Comparison of ENCODE assay signal across 8 mouse cellular contexts in genomic region chr11:58009051-58009515, GRCm38 (mm10). TPM values are rescaled to one million over a fixed set of nuclear protein-coding genes. Genes with fewer than 3 reads are reported as not detected.
DNase-seq lines count a peak whose midpoint lies in the region; ATAC-seq and TF ChIP-seq lines count a peak whose summit lies in the region.

Gene Larp1, plus strand, starts transcription at chr11:58009064.

- no peak for TF ChIP-seq POLR2A in ES-Bruce4 (IDR thresholded peaks at IDR 0.05; ENCODE audit: insufficient read depth, low read length)

- peaks cover 36% of the 10 kb centered on the region for H3K4me1 ChIP-seq in kidney, embryonic 15.5 days
- peaks cover 4% of the 10 kb centered on the region for H3K4me1 ChIP-seq in ES-Bruce4 (ENCODE audit: control insufficient read depth, insufficient read depth, low read length)
- H3K4me1 ChIP-seq in midbrain, embryonic 10.5 days, result peaks cover 30% of the 10 kb centered on the region

- DNase-seq in kidney, postnatal 14 days, result no peak
- DNase-seq in cerebellum, postnatal 36 days, result peak; percentile 52 to 67
- DNase-seq in layer of hippocampus, postnatal 10 days (ENCODE audit: low spot score in 2 of 2), result no peak
- no peak for DNase-seq in midbrain, embryonic 10.5 days (ENCODE audit: low spot score)
- no peak for DNase-seq in embryo, embryonic 10.5 days (ENCODE audit: low spot score)

- H3K36me3 ChIP-seq in kidney, embryonic 15.5 days, result no peaks in the 10 kb centered on the region
- H3K36me3 ChIP-seq in ES-Bruce4 (ENCODE audit: control insufficient read depth, insufficient read depth, low read length, poor library complexity, severe bottlenecking), result no peaks in the 10 kb centered on the region
- H3K36me3 ChIP-seq in midbrain, embryonic 10.5 days, result no peaks in the 10 kb centered on the region

- H3K9me3 ChIP-seq in kidney, embryonic 15.5 days (replicated peaks), result no peaks in the 10 kb centered on the region
- H3K9me3 ChIP-seq in ES-Bruce4 (replicated peaks; ENCODE audit: control insufficient read depth, insufficient read depth, low read length, poor library complexity, severe bottlenecking), result no peaks in the 10 kb centered on the region
- H3K9me3 ChIP-seq in midbrain, embryonic 10.5 days (replicated peaks), result no peaks in the 10 kb centered on the region

- no peaks in the 10 kb centered on the region for H3K27me3 ChIP-seq in kidney, embryonic 15.5 days
- H3K27me3 ChIP-seq in ES-Bruce4 (ENCODE audit: control insufficient read depth, insufficient read depth, low read length, poor library complexity, severe bottlenecking), result no peaks in the 10 kb centered on the region
- H3K27me3 ChIP-seq in midbrain, embryonic 10.5 days (ENCODE audit: low read depth, poor library complexity, severe bottlenecking), result no peaks in the 10 kb centered on the region

- peak within 1 kb of the TSS; percentile 95 for H3K9ac ChIP-seq in kidney, embryonic 15.5 days
- peak within 1 kb of the TSS; percentile 100 for H3K9ac ChIP-seq in ES-Bruce4 (ENCODE audit: low read depth, poor library complexity, severe bottlenecking)

- TF ChIP-seq CTCF in ES-Bruce4 (IDR thresholded peaks at IDR 0.05; ENCODE audit: low read depth, low read length), result no peak

- peak within 1 kb of the TSS; percentile 92 for H3K27ac ChIP-seq in kidney, embryonic 15.5 days
- H3K27ac ChIP-seq in ES-Bruce4 (ENCODE audit: insufficient read depth, low read length), result peak within 1 kb of the TSS; percentile 24
- peak within 1 kb of the TSS; percentile 95 for H3K27ac ChIP-seq in midbrain, embryonic 10.5 days (replicated peaks)

- peak within 1 kb of the TSS; percentile 86 for H3K4me2 ChIP-seq in kidney, embryonic 15.5 days

- no peak for TF ChIP-seq EP300 in ES-Bruce4 (IDR thresholded peaks at IDR 0.05; ENCODE audit: insufficient read depth, low read depth, low read length)

- ATAC-seq in kidney, embryonic 15.5 days (replicated peaks; ENCODE audit: low FRiP score), result peak; percentile 78
- ATAC-seq in granulocyte monocyte progenitor cell, adult 5-6 weeks (replicated peaks; ENCODE audit: poor library complexity, severe bottlenecking), result no peak

- WGBS in kidney, embryonic 15.5 days, result 0% methylated on average over 80 of the region's 84 CpGs
- 4% methylated on average over 84 of the region's 84 CpGs for WGBS in midbrain, embryonic 10.5 days

- peak within 1 kb of the TSS; percentile 98 for H3K4me3 ChIP-seq in kidney, embryonic 15.5 days (replicated peaks)
- peak within 1 kb of the TSS; percentile 79 for H3K4me3 ChIP-seq in ES-Bruce4 (ENCODE audit: low read depth, low read length)
- H3K4me3 ChIP-seq in midbrain, embryonic 10.5 days, result peak within 1 kb of the TSS; percentile 96

RNA-seq across cellular contexts. Expression of gene Larp1, which starts in this region (rescaled TPM):
- polyA plus RNA-seq in kidney, embryonic 15.5 days (2015; fragmentation: Nextera tagmentation; extraction: Ambion mirVana), result 17.7 and 19.3 TPM in 2 replicates
- polyA plus RNA-seq in ES-Bruce4 (2011; ENCODE audit: insufficient read depth, insufficient read length, low read depth, missing spikeins), result 164 and 167 TPM in 2 replicates
- total RNA-seq in granulocyte monocyte progenitor cell, adult 5-6 weeks (2014; fragmentation: Nextera tagmentation), result 140 and 152 TPM in 2 replicates
- total RNA-seq in granulocyte monocyte progenitor cell, adult 5-6 weeks (2017), result 57.4 and 70.4 TPM in 2 replicates
- total RNA-seq in layer of hippocampus, postnatal 10 days (2021), result 10 to 100 TPM; 89.6 to 92.3 TPM
- polyA plus RNA-seq in midbrain, embryonic 10.5 days (2016; fragmentation: Nextera tagmentation; extraction: Ambion mirVana), result 13.0 and 15.3 TPM in 2 replicates

Comparison
In these comparisons a context has a peak if more than half of its experiments do, and no peak if none do; other contexts are left out.
1. H3K27ac ChIP-seq: peak in every context shown above with its lines; median percentile 95 in midbrain, embryonic 10.5 days; 92 in kidney, embryonic 15.5 days; 24 in ES-Bruce4.
2. DNase-seq: peak in cerebellum, postnatal 36 days (2 of 2); none in kidney, postnatal 14 days (single experiment), layer of hippocampus, postnatal 10 days (0 of 2), midbrain, embryonic 10.5 days (single experiment) and embryo, embryonic 10.5 days (single experiment).
3. Peak in every context shown above with its lines, with median percentiles within 50 percentile points of each other: H3K4me3 ChIP-seq.